Mouse (Mus musculus) bone marrow macrophage, adult 2 months (primary cell): ENCODE data around the gene Itprid2. TPM values are rescaled to one million over a fixed set of nuclear protein-coding genes. Genes with fewer than 3 reads are reported as not detected.
A peak's percentile ranks its signal among the peaks of the same experiment; 100 is the strongest.

Experiments
- H3K27ac ChIP-seq: 2 replicates; pipeline ENCODE4 v1.5.1; 2012; ENCODE audit warnings: low read depth, low read length; ENCODE audit not compliant: insufficient read depth
- H3K4me1 ChIP-seq: 2 replicates; pipeline ENCODE4 v1.6.1; 2012; ENCODE audit warnings: low read length; ENCODE audit not compliant: control insufficient read depth, insufficient read depth
- H3K4me3 ChIP-seq: 2 replicates; pipeline ENCODE4 v1.5.1; 2012; ENCODE audit warnings: mild to moderate bottlenecking, low read length, moderate library complexity; ENCODE audit not compliant: insufficient read depth
- CTCF ChIP-seq: IDR thresholded peaks from 2 replicates; pipeline ENCODE4 v1.5.1; 2012; ENCODE audit warnings: low read depth, mild to moderate bottlenecking, low read length, moderate library complexity
- POLR2A ChIP-seq: IDR thresholded peaks from 2 replicates; pipeline ENCODE4 v1.6.1; 2012; ENCODE audit warnings: mild to moderate bottlenecking, low read depth, low read length, borderline replicate concordance
- polyA plus RNA-seq: library from polyadenylated mRNA; stranded (reverse); fragments of >200 nt; gene quantifications from 2 replicates; pipeline ENCODE4 v1.2.4, GENCODE M21; 2012; ENCODE audit not compliant: missing spikeins, insufficient read depth, insufficient read length

Gene Itprid2
- polyA plus RNA-seq, 1 experiment: 60.1 TPM

DNA sequence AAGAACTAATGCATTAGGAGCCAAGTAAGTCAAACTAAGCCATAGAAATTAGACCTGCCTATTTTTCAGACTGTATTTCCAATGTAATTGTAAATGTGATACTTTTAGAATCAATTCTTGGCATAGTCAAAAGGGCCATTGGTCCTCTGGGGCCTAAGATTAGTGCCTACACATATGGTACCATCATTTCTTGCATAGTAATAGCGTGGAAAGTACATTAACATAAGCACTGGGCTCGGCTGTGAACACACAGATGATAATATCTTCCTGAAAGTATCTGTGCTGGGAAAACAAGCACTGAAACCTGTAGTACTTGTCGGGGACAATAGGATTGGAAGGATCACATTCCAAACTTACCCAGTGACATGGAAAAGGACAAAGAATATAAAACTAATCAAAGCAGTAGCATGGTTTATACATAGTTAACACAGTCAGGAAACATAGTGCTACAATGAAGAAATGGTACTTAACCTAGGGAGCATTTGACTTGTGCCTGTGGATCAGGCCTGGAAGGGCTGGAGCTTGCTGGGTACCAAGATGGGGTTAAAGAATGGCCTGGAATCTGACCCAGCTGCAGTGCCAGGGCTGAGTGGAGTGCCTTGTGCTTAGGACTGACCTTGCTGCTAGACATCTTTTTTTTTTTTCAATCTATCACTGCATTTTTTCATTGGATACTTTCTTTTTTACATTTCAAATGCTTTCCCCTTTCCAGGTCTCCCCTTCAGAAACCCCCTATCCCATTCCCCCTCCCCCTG is 29.6 kb downstream of the Itprid2 start:
- no peaks in the 10 kb centered on the region for H3K4me1 ChIP-seq
- no peak overlapping the region for H3K27ac ChIP-seq
- no peak overlapping the region for H3K4me3 ChIP-seq
- TF ChIP-seq POLR2A: no peak
- TF ChIP-seq CTCF: no peak

DNA sequence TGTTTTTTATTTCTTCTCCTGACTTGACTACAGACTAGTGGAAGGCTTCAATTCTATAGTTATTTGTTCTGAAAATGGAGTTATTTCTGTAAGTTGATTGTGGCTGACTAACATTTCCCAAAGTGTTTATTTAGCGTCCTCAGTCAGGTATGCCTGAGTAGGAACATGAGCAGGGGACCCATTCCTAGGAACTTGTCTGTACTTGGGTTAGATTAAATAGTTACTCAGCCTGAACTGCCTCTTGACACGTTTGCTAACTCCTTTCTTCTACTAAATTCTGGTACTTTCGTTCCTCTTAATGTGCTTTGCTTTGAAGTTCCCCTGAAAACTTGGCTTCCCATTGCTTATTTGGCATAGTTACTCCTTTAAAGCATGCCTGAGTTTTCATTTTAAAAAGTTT is 30.3 kb downstream of the Itprid2 start:
- TF ChIP-seq CTCF (no peak), POLR2A (no peak)
- Histone ChIP-seq H3K27ac (no peak overlapping the region), H3K4me1 (no peaks in the 10 kb centered on the region), H3K4me3 (no peak overlapping the region)

DNA sequence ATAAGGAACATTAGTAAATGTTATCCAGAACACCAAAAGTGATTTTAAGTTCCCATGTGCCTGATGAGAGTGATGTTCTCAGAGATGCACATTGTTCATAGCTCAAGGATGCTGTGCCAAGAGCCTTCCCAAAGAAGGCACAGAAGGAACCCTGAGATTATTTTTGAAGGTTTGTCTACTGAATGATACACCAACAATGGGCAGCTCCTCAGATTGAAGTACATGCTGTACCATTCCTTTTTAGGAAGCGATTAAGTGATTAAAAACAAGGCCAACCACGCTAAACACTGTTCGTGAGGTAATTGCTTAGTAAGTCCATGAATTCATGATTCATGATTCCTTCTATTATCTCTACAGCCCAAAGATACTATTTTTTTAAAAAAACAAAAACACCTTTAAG is 40.1 kb downstream of the Itprid2 start:
- Histone ChIP-seq H3K4me3 (no peak overlapping the region), H3K4me1 (peaks cover 6% of the 10 kb centered on the region), H3K27ac (no peak overlapping the region)
- TF ChIP-seq CTCF: no peak

DNA sequence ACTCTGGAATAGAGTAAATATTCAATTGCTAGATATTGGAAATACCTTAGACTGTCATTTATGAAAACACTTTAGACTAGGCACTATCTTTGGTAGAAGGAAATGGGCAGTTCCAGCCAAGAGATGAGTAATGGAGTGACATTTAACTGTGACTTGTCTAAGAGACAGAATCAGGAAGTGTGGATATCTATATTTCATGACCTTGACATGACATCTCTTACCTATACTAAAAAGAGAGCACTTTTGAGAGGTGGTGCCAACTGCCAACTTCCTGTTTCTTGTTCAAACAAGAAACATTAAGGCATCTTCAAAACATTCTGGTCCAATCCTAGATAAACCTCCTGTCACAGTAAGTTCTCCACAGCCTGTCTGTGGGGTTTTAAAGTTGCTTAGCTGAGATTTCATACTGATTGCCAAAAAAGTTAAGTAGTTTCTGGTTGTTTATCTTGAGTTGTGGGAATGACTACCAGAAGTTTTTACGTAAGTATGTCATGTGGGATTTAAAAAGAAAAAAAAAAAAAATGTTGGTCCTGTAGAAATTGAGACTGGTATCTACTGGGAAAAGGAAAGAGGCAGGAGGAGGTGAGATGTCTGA is 42.6 kb downstream of the Itprid2 start:
- TF ChIP-seq CTCF: no peak
- no peak for TF ChIP-seq POLR2A
- Histone ChIP-seq H3K27ac (no peak overlapping the region), H3K4me1 (peaks cover 6% of the 10 kb centered on the region), H3K4me3 (no peak overlapping the region)

DNA sequence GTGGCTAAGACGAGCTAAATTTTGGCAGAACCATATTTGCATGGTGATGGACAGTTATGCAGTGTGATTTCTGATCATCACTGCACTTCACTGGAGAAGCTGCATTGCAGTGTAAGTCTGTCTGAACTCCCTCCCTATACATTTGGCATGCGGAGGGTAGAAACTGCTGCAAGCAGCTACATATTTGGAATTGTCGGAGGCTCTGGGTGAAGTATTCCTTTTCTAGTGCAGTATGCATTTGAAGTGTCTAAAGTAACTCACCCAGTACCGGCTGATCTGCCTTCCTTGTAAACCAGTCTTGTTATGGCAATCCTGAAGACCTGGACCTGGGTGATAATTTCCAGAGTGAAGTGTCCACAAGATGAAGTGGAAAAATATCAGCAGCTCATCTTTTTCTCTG is 46.5 kb downstream of the Itprid2 start:
- H3K27ac ChIP-seq: no peak overlapping the region
- TF ChIP-seq CTCF (no peak), POLR2A (no peak)
- no peak overlapping the region for H3K4me3 ChIP-seq
- peaks cover 11% of the 10 kb centered on the region for H3K4me1 ChIP-seq

DNA sequence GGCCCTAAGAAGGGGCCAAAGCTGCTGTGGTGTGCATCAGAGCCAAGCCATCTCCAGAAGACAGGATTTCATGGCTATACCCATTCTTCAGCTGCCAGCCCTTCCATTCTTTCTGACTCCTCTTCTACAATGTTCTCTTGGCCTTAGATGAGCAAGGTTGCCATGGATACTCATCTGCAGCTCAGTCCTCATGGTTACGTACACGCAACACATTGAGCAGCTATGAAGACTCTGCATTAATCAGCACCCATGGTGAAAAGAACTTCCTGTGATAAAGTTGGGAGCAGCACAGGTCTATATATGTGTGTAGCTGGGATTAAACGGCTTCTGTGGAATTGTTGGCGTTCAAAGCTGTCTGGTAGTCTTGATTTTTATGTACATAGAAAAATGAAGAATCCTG is 48.1 kb downstream of the Itprid2 start:
- Histone ChIP-seq H3K4me3 (no peak overlapping the region), H3K4me1 (peaks cover 4% of the 10 kb centered on the region)

DNA sequence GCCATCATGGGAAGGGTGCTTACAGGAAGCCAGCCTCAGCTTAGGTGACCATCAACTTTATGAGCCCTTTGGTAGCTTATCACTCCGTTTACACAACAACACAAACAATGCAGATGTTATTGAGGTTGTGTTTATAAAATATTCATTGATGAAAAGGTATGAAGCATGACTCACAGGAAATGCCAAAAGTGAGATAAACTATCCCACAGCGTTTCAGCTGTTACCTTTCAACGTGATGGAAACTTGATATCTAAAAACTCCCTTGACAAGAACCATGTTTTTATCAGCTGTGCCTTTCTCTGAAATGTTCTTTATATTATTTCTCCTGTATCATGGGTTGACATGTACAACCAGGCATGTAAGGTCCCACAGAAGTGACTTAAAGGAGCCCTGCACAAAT is 55.7 kb downstream of the Itprid2 start:
- TF ChIP-seq POLR2A (no peak), CTCF (no peak)
- H3K4me3 ChIP-seq: no peak overlapping the region
- no peak overlapping the region for H3K27ac ChIP-seq
- H3K4me1 ChIP-seq: peaks cover 5% of the 10 kb centered on the region

More for the DNA sequence above, 48.1 kb downstream of the Itprid2 start:
- no peak overlapping the region for H3K27ac ChIP-seq
- TF ChIP-seq POLR2A (no peak), CTCF (no peak)

DNA sequence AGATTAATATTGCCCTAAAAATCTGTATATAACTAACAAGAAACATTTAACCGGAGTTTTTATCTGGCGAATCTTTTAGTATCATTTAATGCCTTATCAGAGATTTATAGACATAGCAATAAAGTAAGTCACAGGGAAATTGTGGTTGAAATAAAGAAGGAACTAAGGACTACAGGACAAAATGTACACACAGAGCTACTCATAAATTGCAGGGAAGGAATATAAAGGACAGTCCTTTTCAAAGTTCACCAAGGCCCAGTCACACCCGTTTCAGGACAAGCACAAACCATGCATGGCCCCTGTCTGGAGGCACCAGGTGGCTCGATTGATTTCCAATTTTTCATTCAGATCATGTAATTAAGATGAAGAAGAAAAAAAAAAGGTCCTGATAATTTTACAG is 60.0 kb downstream of the Itprid2 start:
- H3K27ac ChIP-seq: peak overlapping the region; percentile 14
- no peak overlapping the region for H3K4me3 ChIP-seq
- peaks cover 20% of the 10 kb centered on the region for H3K4me1 ChIP-seq
- TF ChIP-seq POLR2A (no peak), CTCF (no peak)

DNA sequence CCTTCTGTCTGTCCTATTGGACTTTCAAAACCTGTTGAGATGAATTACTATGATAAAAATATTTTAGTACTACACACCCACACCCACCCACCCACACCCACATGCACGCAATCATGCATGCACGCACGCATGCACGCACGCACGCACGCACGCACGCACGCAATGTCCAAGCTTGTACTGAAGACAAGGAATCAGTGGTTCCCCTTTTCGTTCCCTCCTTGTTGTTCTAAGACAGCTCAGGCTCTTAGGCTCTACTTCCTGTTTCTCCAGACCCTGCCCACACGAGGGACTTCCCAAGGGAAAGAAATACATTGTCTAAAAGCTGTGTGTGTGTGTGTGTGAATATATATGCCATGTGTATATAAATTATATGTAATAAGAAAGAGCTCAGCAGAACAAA is 60.8 kb downstream of the Itprid2 start:
- Histone ChIP-seq H3K27ac (peak overlapping the region; percentile 92), H3K4me1 (peaks cover 20% of the 10 kb centered on the region), H3K4me3 (no peak overlapping the region)
- TF ChIP-seq CTCF: no peak
- TF ChIP-seq POLR2A: no peak

DNA sequence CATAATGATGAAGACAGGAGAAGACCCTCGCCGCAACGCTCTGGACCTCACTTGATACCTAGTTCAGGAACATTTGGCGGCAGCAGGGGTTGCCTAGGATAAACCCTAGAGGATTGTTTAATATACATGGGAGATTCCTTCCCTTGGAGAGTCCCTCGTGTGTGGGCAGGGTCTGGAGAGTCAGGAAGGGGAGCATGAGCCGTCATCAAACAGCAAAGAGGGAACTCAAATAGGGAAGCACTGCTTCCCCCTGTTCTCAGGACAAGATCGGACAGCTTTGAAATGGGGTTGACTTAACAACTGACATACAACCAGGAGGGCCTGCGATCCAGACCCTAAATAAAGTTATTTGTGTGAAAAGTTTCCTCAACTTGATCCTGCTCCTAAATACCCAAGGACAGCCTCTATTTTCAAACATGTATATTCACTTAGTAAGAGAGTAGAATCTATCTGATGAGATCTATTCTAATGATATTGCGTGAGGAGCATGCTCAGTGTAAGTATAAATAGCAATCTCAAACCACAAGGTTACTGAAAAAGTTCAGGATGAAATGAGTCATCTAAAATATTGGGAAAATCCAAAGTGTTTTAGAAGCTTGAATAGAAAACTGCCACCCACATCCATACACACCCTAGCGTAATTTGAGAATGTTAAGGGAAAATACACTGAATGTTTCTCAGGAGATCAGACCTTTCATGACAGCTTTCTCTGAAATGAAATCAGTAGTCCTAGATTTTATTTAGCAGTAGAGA is 61.5 kb downstream of the Itprid2 start:
- peaks cover 20% of the 10 kb centered on the region for H3K4me1 ChIP-seq
- H3K4me3 ChIP-seq: peak overlapping the region; percentile 19; the same call in 1 of the 2 replicates
- TF ChIP-seq POLR2A: no peak
- TF ChIP-seq CTCF: no peak
- peak overlapping the region; percentile 92 for H3K27ac ChIP-seq

DNA sequence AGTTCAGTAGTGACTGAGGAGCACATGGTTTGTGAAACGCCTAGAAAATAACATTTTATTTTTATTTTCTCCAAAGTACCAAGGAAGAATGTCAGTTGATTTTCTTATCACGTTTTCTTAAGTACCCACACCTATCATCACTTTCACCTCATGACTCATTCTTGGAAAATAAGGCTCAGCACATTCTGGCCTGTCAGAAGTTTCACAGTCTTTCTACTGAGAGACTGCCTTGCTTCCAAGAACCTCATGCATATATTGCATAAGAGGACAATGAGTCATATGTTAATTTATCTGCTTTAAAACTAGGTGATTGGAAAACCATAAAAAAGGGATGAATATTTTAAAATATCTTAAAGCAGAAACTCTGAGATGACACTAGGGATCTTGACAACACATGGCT is 63.0 kb downstream of the Itprid2 start:
- Histone ChIP-seq H3K27ac (peak overlapping the region; percentile 92), H3K4me1 (peaks cover 20% of the 10 kb centered on the region), H3K4me3 (no peak overlapping the region)
- TF ChIP-seq POLR2A (no peak), CTCF (no peak)
